Mouse (Mus musculus): ENCODE measurements around the gene Arhgef38. TPM values are rescaled to one million over a fixed set of nuclear protein-coding genes. Genes with fewer than 3 reads are reported as not detected.

The Arhgef38 gene
- total and polyA plus RNA-seq, 3 experiments = 0.11 to 0.15 TPM; not detected in 1

- ATAC-seq (ENCODE audit: extremely low read depth, insufficient number of reproducible peaks, low FRiP score, poor library complexity, severe bottlenecking) (no peak), DNase-seq (ENCODE audit: low spot score) (no peak)
- no peak overlapping the region for H3K4me3 ChIP-seq (ENCODE audit: low read depth, low read length)
- H3K4me1 ChIP-seq (ENCODE audit: insufficient read depth, low read depth, low read length) = peaks cover 41% of the 10 kb centered on the region
- no peaks in the 10 kb centered on the region for H3K27me3 ChIP-seq (ENCODE audit: insufficient read depth, low read length)
- TF ChIP-seq POLR2AphosphoS5 (IDR thresholded peaks at IDR 0.05; ENCODE audit: insufficient replicate concordance, low read depth, low read length) = no peak
- no peak for TF ChIP-seq GATA2 (IDR thresholded peaks at IDR 0.05; ENCODE audit: borderline replicate concordance, low read depth, low read length)
- TF ChIP-seq GATA1 (IDR thresholded peaks at IDR 0.05; ENCODE audit: borderline replicate concordance, low read length) = no peak
- no peak for TF ChIP-seq TAL1 (conservative IDR thresholded peaks at IDR 0.05; ENCODE audit: low read depth, low read length)
- TF ChIP-seq CTCF (IDR thresholded peaks at IDR 0.05; ENCODE audit: low read depth, low read length) = no peak
- H3K36me3 ChIP-seq (replicated peaks) = no peaks in the 10 kb centered on the region
- H3K9me3 ChIP-seq (replicated peaks) = no peaks in the 10 kb centered on the region
Measured at GRCm38 (mm10) chr3:133144511-133145147, 90.1 kb downstream of the Arhgef38 start.

DNA sequence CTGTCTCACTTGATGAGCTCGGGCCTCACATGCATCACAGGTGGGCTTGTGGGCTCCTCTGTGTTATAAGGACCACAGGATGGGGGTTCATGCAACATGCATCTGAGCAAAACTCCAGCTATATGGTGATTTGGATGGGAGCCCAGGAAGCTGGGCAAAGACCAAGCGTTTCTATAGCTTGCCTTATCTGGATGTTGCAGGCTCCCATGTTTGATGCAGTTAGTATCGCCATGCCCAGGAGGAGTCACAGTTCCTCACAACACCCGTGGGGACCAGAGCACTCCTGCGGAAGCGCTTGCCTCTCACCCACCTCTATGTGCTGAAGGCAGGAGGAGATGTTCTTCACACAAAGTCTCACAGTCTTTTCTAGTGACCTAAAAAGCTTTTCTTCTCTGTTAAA, 92.9 kb downstream of the Arhgef38 start:
- Histone ChIP-seq H3K4me1 (ENCODE audit: insufficient read depth, low read depth, low read length) (peaks cover 26% of the 10 kb centered on the region), H3K9me3 (replicated peaks) (no peaks in the 10 kb centered on the region), H3K4me3 (ENCODE audit: low read depth, low read length) (peak overlapping the region; percentile 8; the same call in 1 of the 2 replicates), H3K36me3 (replicated peaks) (no peaks in the 10 kb centered on the region), H3K27me3 (ENCODE audit: insufficient read depth, low read length) (no peaks in the 10 kb centered on the region)
- DNase-seq (ENCODE audit: low spot score) = peak; percentile 8
- ATAC-seq (ENCODE audit: extremely low read depth, insufficient number of reproducible peaks, low FRiP score, poor library complexity, severe bottlenecking) = peak; percentile 83
- TF ChIP-seq GATA2 (IDR thresholded peaks at IDR 0.05; ENCODE audit: borderline replicate concordance, low read depth, low read length) (no peak), TAL1 (conservative IDR thresholded peaks at IDR 0.05; ENCODE audit: low read depth, low read length) (peak; percentile 57)

- DNase-seq (ENCODE audit: low spot score) = no peak
Measured at GRCm38 (mm10) chr3:133132611-133133010, 102.1 kb downstream of the Arhgef38 start.

GRCm38 (mm10) chr3:133131372-133131771, 103.4 kb downstream of the Arhgef38 start:
- Histone ChIP-seq H3K4me3 (ENCODE audit: low read depth, low read length) (no peak overlapping the region), H3K27me3 (ENCODE audit: insufficient read depth, low read length) (no peaks in the 10 kb centered on the region), H3K9me3 (replicated peaks) (no peaks in the 10 kb centered on the region), H3K4me1 (ENCODE audit: insufficient read depth, low read depth, low read length) (peaks cover 9% of the 10 kb centered on the region; the same call in 1 of the 2 replicates), H3K36me3 (replicated peaks) (no peaks in the 10 kb centered on the region)
- DNase-seq (ENCODE audit: low spot score) = no peak
- ATAC-seq (ENCODE audit: extremely low read depth, insufficient number of reproducible peaks, low FRiP score, poor library complexity, severe bottlenecking) = no peak
- TF ChIP-seq TAL1 (conservative IDR thresholded peaks at IDR 0.05; ENCODE audit: low read depth, low read length) = no peak
- TF ChIP-seq GATA1 (IDR thresholded peaks at IDR 0.05; ENCODE audit: borderline replicate concordance, low read length) = no peak
- TF ChIP-seq POLR2AphosphoS5 (IDR thresholded peaks at IDR 0.05; ENCODE audit: insufficient replicate concordance, low read depth, low read length) = no peak
- TF ChIP-seq GATA2 (IDR thresholded peaks at IDR 0.05; ENCODE audit: borderline replicate concordance, low read depth, low read length) = no peak
- TF ChIP-seq CTCF (IDR thresholded peaks at IDR 0.05; ENCODE audit: low read depth, low read length) = no peak

More at GRCm38 (mm10) chr3:133132611-133133010, 102.1 kb downstream of the Arhgef38 start:
- Histone ChIP-seq H3K27me3 (ENCODE audit: insufficient read depth, low read length) (no peaks in the 10 kb centered on the region), H3K4me3 (ENCODE audit: low read depth, low read length) (no peak overlapping the region), H3K9me3 (replicated peaks) (no peaks in the 10 kb centered on the region), H3K36me3 (replicated peaks) (no peaks in the 10 kb centered on the region), H3K4me1 (ENCODE audit: insufficient read depth, low read depth, low read length) (peaks cover 12% of the 10 kb centered on the region; the same call in 1 of the 2 replicates)
- TF ChIP-seq POLR2AphosphoS5 (IDR thresholded peaks at IDR 0.05; ENCODE audit: insufficient replicate concordance, low read depth, low read length) (no peak), TAL1 (conservative IDR thresholded peaks at IDR 0.05; ENCODE audit: low read depth, low read length) (no peak), GATA1 (IDR thresholded peaks at IDR 0.05; ENCODE audit: borderline replicate concordance, low read length) (no peak), CTCF (IDR thresholded peaks at IDR 0.05; ENCODE audit: low read depth, low read length) (no peak), GATA2 (IDR thresholded peaks at IDR 0.05; ENCODE audit: borderline replicate concordance, low read depth, low read length) (no peak)
- ATAC-seq (ENCODE audit: extremely low read depth, insufficient number of reproducible peaks, low FRiP score, poor library complexity, severe bottlenecking) = no peak

- peaks cover 15% of the 10 kb centered on the region for H3K36me3 ChIP-seq (replicated peaks)
- peaks cover 17% of the 10 kb centered on the region for H3K4me1 ChIP-seq (ENCODE audit: insufficient read depth, low read depth, low read length)
- ATAC-seq (ENCODE audit: extremely low read depth, insufficient number of reproducible peaks, low FRiP score, poor library complexity, severe bottlenecking) = no peak
- H3K9me3 ChIP-seq (replicated peaks) = no peaks in the 10 kb centered on the region
- no peak overlapping the region for H3K4me3 ChIP-seq (ENCODE audit: low read depth, low read length)
- no peak for TF ChIP-seq GATA1 (IDR thresholded peaks at IDR 0.05; ENCODE audit: borderline replicate concordance, low read length)
- no peaks in the 10 kb centered on the region for H3K27me3 ChIP-seq (ENCODE audit: insufficient read depth, low read length)
- DNase-seq (ENCODE audit: low spot score) = no peak
Measured at GRCm38 (mm10) chr3:133113281-133113680, 121.5 kb downstream of the Arhgef38 start.

DNA sequence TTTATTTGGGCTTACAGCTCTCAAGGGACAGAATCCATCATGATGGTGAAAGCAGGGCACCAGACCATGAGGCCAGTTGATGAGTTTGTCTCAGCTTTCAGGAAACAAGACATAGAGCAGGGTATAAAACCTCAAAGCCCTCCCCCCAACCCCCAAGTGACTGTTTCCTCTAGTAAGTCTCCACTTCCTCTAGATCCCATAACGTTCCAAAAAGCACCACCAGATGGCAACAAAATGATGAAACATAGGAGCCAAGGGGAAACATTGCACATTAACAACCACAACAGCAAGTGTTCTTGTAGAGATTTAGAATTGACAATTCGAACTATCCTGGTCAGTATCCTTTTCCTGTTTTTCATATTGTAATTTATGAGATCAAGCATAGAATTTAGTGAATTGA, 123.0 kb downstream of the Arhgef38 start:
- H3K9me3 ChIP-seq (replicated peaks) = no peaks in the 10 kb centered on the region
- peaks cover 14% of the 10 kb centered on the region for H3K4me1 ChIP-seq (ENCODE audit: insufficient read depth, low read depth, low read length)
- no peaks in the 10 kb centered on the region for H3K27me3 ChIP-seq (ENCODE audit: insufficient read depth, low read length)
- TF ChIP-seq GATA1 (IDR thresholded peaks at IDR 0.05; ENCODE audit: borderline replicate concordance, low read length) (no peak), CTCF (IDR thresholded peaks at IDR 0.05; ENCODE audit: low read depth, low read length) (no peak; the same call in 1 of the 2 replicates), TAL1 (conservative IDR thresholded peaks at IDR 0.05; ENCODE audit: low read depth, low read length) (no peak), POLR2AphosphoS5 (IDR thresholded peaks at IDR 0.05; ENCODE audit: insufficient replicate concordance, low read depth, low read length) (no peak), GATA2 (IDR thresholded peaks at IDR 0.05; ENCODE audit: borderline replicate concordance, low read depth, low read length) (no peak)
- ATAC-seq (ENCODE audit: extremely low read depth, insufficient number of reproducible peaks, low FRiP score, poor library complexity, severe bottlenecking) (peak; percentile 66), DNase-seq (ENCODE audit: low spot score) (no peak)
- no peak overlapping the region for H3K4me3 ChIP-seq (ENCODE audit: low read depth, low read length)
- peaks cover 28% of the 10 kb centered on the region for H3K36me3 ChIP-seq (replicated peaks)

Data from G1E (cell line).